20 mouse cellular contexts compared by ENCODE assay signal in genomic region chr1:71235335-71235734, GRCm38 (mm10).
"Had no signal": no experiment of that assay in that cellular context is flagged by ENCODE, and none has a peak within 500 bp of the region (broad histone marks: within the 10 kb centered on the region; RNA-seq: fewer than 3 reads in every experiment).

No protein-coding gene starts in this region.

- H3K9ac ChIP-seq: kidney, embryonic 15.5 days; limb, embryonic 12.5 days; limb, embryonic 15.5 days; liver, embryonic 14.5 days; liver, postnatal 0 days; midbrain, embryonic 12.5 days; midbrain, embryonic 15.5 days; neural tube, embryonic 12.5 days; neural tube, embryonic 15.5 days; stomach, embryonic 15.5 days had no signal

- H3K4me1 ChIP-seq: kidney, embryonic 15.5 days; limb, embryonic 12.5 days; limb, embryonic 15.5 days; midbrain, embryonic 12.5 days; neural tube, embryonic 12.5 days; neural tube, embryonic 15.5 days; stomach, embryonic 15.5 days had no signal

- H3K27me3 ChIP-seq: kidney, embryonic 15.5 days; limb, embryonic 12.5 days; limb, embryonic 15.5 days; midbrain, embryonic 12.5 days; midbrain, embryonic 15.5 days; neural tube, embryonic 12.5 days; neural tube, embryonic 15.5 days; stomach, embryonic 15.5 days had no signal

- H3K27ac ChIP-seq: kidney, embryonic 15.5 days; limb, embryonic 12.5 days; limb, embryonic 15.5 days; liver, embryonic 14.5 days; midbrain, embryonic 12.5 days; midbrain, embryonic 15.5 days; neural tube, embryonic 12.5 days; neural tube, embryonic 15.5 days; stomach, embryonic 15.5 days had no signal

- H3K4me3 ChIP-seq: kidney, embryonic 15.5 days; limb, embryonic 12.5 days; limb, embryonic 15.5 days; midbrain, embryonic 12.5 days; midbrain, embryonic 15.5 days; neural tube, embryonic 12.5 days; neural tube, embryonic 15.5 days; stomach, embryonic 15.5 days had no signal

- ATAC-seq: intestine, postnatal 0 days; liver, postnatal 0 days; midbrain, embryonic 15.5 days had no signal

- H3K36me3 ChIP-seq: kidney, embryonic 15.5 days; limb, embryonic 12.5 days; limb, embryonic 15.5 days; midbrain, embryonic 12.5 days; midbrain, embryonic 15.5 days; neural tube, embryonic 12.5 days; neural tube, embryonic 15.5 days; stomach, embryonic 15.5 days had no signal

- H3K9me3 ChIP-seq: kidney, embryonic 15.5 days; limb, embryonic 12.5 days; limb, embryonic 15.5 days; midbrain, embryonic 12.5 days; midbrain, embryonic 15.5 days; neural tube, embryonic 12.5 days; neural tube, embryonic 15.5 days; stomach, embryonic 15.5 days had no signal

- H3K4me2 ChIP-seq: kidney, embryonic 15.5 days; limb, embryonic 12.5 days; limb, embryonic 15.5 days; liver, embryonic 11.5 days; midbrain, embryonic 12.5 days; midbrain, embryonic 15.5 days; neural tube, embryonic 12.5 days; neural tube, embryonic 15.5 days; stomach, embryonic 15.5 days had no signal

- DNase-seq: kidney, adult 8-10 months; kidney, postnatal 10 days; kidney, postnatal 36 days; left cerebral cortex, postnatal 4 days; liver, postnatal 0 days; right cerebral cortex, adult 18-20 months; right cerebral cortex, postnatal 25 days; spleen, adult 18-20 months; thymus, postnatal 36 days had no signal
